ENCODE assay signal across 22 mouse cellular contexts in genomic region chr2:128903661-128904060, GRCm38 (mm10). TPM values are rescaled to one million over a fixed set of nuclear protein-coding genes. Genes with fewer than 3 reads are reported as not detected.
A peak's percentile ranks its signal among the peaks of the same experiment; 100 is the strongest.
DNase-seq lines count a peak whose midpoint lies in the region; ATAC-seq lines count a peak whose summit lies in the region.
"Had no signal": no experiment of that assay in that cellular context is flagged by ENCODE, and none has a peak within 500 bp of the region (broad histone marks: within the 10 kb centered on the region; RNA-seq: fewer than 3 reads in every experiment).

No protein-coding gene starts in this region.

- no peaks in the 10 kb centered on the region for H3K4me1 ChIP-seq in hindbrain, embryonic 12.5 days
- H3K4me1 ChIP-seq: forebrain, embryonic 12.5 days; heart, embryonic 12.5 days; hindbrain, embryonic 10.5 days; hindbrain, embryonic 15.5 days had no signal

- no peak for ATAC-seq in granulocyte monocyte progenitor cell, adult 5-6 weeks (replicated peaks; ENCODE audit: poor library complexity, severe bottlenecking)
- no peak for ATAC-seq in hindbrain, embryonic 12.5 days (ENCODE audit: low FRiP score)
- ATAC-seq: forebrain, embryonic 16.5 days; intestine, embryonic 16.5 days; Patski had no signal

- 0 out of 2 replicates have a peak, but pooled peaks cover 5% of the 10 kb centered on the region for H3K9me3 ChIP-seq in hindbrain, embryonic 12.5 days (replicated peaks)
- H3K9me3 ChIP-seq: embryonic facial prominence, embryonic 12.5 days; G1E; hindbrain, embryonic 15.5 days had no signal

- no peak overlapping the region for H3K9ac ChIP-seq in hindbrain, embryonic 12.5 days
- H3K9ac ChIP-seq: embryonic facial prominence, embryonic 12.5 days; forebrain, embryonic 12.5 days; heart, embryonic 12.5 days; hindbrain, embryonic 15.5 days had no signal

- no peaks in the 10 kb centered on the region for H3K27me3 ChIP-seq in hindbrain, embryonic 12.5 days
- H3K27me3 ChIP-seq: embryonic facial prominence, embryonic 12.5 days; forebrain, embryonic 12.5 days; heart, embryonic 12.5 days; hindbrain, embryonic 15.5 days; Patski had no signal

- no peak overlapping the region for H3K4me2 ChIP-seq in hindbrain, embryonic 12.5 days (replicated peaks)
- H3K4me2 ChIP-seq: embryonic facial prominence, embryonic 12.5 days; forebrain, embryonic 12.5 days; heart, embryonic 12.5 days; hindbrain, embryonic 15.5 days had no signal

- H3K27ac ChIP-seq in hindbrain, embryonic 12.5 days: no peak overlapping the region
- H3K27ac ChIP-seq: embryonic facial prominence, embryonic 12.5 days; forebrain, embryonic 12.5 days; hindbrain, embryonic 10.5 days; hindbrain, embryonic 15.5 days had no signal

- peak; percentile 42 to 79 for DNase-seq in adrenal gland, adult (ENCODE audit: inconsistent age in 2 of 2, low spot score in 1 of 2)
- no peak for DNase-seq in adrenal gland, postnatal 4 days (ENCODE audit: low spot score in 2 of 2)
- peak; percentile 11 for DNase-seq in 3134 (ENCODE audit: extremely low read depth, insufficient read length, low spot score)
- peak; percentile 56 for DNase-seq in Muller cell, postnatal 12 days (ENCODE audit: inconsistent ontology term)
- peak; percentile 5 for DNase-seq in adrenal gland, postnatal 10 days
- DNase-seq in T-cell, adult 2 months (ENCODE audit: low spot score): no peak
- DNase-seq: cerebellum, adult 18-20 months; cerebellum, postnatal 10 days; gastrocnemius, postnatal 14 days; kidney, adult 8-10 months had no signal

- 79% methylated on average over 3 of the region's 3 CpGs for WGBS in hindbrain, embryonic 12.5 days

- H3K36me3 ChIP-seq in hindbrain, embryonic 12.5 days: no peaks in the 10 kb centered on the region
- H3K36me3 ChIP-seq: embryonic facial prominence, embryonic 12.5 days; forebrain, embryonic 12.5 days; G1E; heart, embryonic 12.5 days; hindbrain, embryonic 10.5 days; hindbrain, embryonic 15.5 days had no signal

- H3K4me3 ChIP-seq in hindbrain, embryonic 12.5 days: no peak overlapping the region
- H3K4me3 ChIP-seq: embryonic facial prominence, embryonic 12.5 days; forebrain, embryonic 12.5 days; heart, embryonic 12.5 days; hindbrain, embryonic 10.5 days; hindbrain, embryonic 15.5 days had no signal

RNA-seq across cellular contexts. Expression of gene Zc3h8, which starts 40.2 kb away (rescaled TPM):
- total RNA-seq in adrenal gland, postnatal 4 days (2021): 1 to 10 TPM; 3.7 to 4.1 TPM
- 1 to 10 TPM; 3.8 to 4.7 TPM for total RNA-seq in adrenal gland, postnatal 10 days (2021)
- 10.5 and 15.4 TPM in 2 replicates for total RNA-seq in granulocyte monocyte progenitor cell, adult 5-6 weeks (2014; fragmentation: Nextera tagmentation)
- total RNA-seq in granulocyte monocyte progenitor cell, adult 5-6 weeks (2017): 9.9 and 19.1 TPM in 2 replicates
- 8.8 and 9.0 TPM in 2 replicates for polyA plus RNA-seq in hindbrain, embryonic 12.5 days (2016; fragmentation: Nextera tagmentation; extraction: Ambion mirVana)

RNA-seq across cellular contexts. Expression of gene Fbln7, which starts 40.9 kb away (rescaled TPM):
- 1 to 10 TPM; 5.3 to 6.0 TPM for total RNA-seq in adrenal gland, postnatal 4 days (2021)
- total RNA-seq in adrenal gland, postnatal 10 days (2021): 1 to 10 TPM; 3.8 TPM
- total RNA-seq in granulocyte monocyte progenitor cell, adult 5-6 weeks (2014; fragmentation: Nextera tagmentation): not detected in 2 replicates
- total RNA-seq in granulocyte monocyte progenitor cell, adult 5-6 weeks (2017): not detected in 2 replicates
- polyA plus RNA-seq in hindbrain, embryonic 12.5 days (2016; fragmentation: Nextera tagmentation; extraction: Ambion mirVana): 2.8 and 3.8 TPM in 2 replicates
- total RNA-seq: common myeloid progenitor, adult 5-6 weeks had no signal
- polyA plus RNA-seq: G1E had no signal

Comparison
In these comparisons a context has a peak if more than half of its experiments do, and no peak if none do; other contexts are left out.
1. DNase-seq: peak in adrenal gland, adult (2 of 2), 3134 (single experiment), Muller cell, postnatal 12 days (single experiment) and adrenal gland, postnatal 10 days (single experiment); none in adrenal gland, postnatal 4 days (0 of 2) and T-cell, adult 2 months (single experiment).
2. RNA of gene Fbln7, which starts 40.9 kb away (total RNA-seq): 5.3 to 6.0 TPM in adrenal gland, postnatal 4 days and 3.8 TPM in adrenal gland, postnatal 10 days; not detected in granulocyte monocyte progenitor cell, adult 5-6 weeks; every median in the first group is over 4 times any median in the second.